ENCODE assay signal across 8 mouse cellular contexts in genomic region chr9:77917074-77917621, GRCm38 (mm10). TPM values are rescaled to one million over a fixed set of nuclear protein-coding genes. Genes with fewer than 3 reads are reported as not detected.
DNase-seq lines count a peak whose midpoint lies in the region; ATAC-seq lines count a peak whose summit lies in the region.

Gene Elovl5, plus strand, starts transcription at chr9:77917364.

- H3K9ac ChIP-seq in hindbrain, embryonic 11.5 days (ENCODE audit: low read depth, low read length): peak within 1 kb of the TSS; percentile 65

- peak; percentile 96 for ATAC-seq in hindbrain, embryonic 11.5 days (ENCODE audit: low FRiP score)

- H3K36me3 ChIP-seq in hindbrain, embryonic 11.5 days (ENCODE audit: control insufficient read depth, insufficient read depth, low read length): no peaks in the 10 kb centered on the region

- H3K27ac ChIP-seq in hindbrain, embryonic 11.5 days (ENCODE audit: low read depth, low read length): peak within 1 kb of the TSS; percentile 75

- peak; percentile 97 for DNase-seq in Muller cell, postnatal 12 days (ENCODE audit: inconsistent ontology term)
- DNase-seq in cerebellum, adult 9-11 months: peak; percentile 95
- peak; percentile 95 to 99 for DNase-seq in frontal cortex, adult 2 months (ENCODE audit: extremely low spot score in 1 of 2, low spot score in 1 of 2)
- DNase-seq in hindbrain, embryonic 11.5 days (ENCODE audit: low spot score): peak; percentile 97
- DNase-seq in layer of hippocampus, postnatal 10 days (ENCODE audit: low spot score in 2 of 2): peak; percentile 99
- DNase-seq in lung, postnatal 10 days: peak; percentile 98
- peak; percentile 96 for DNase-seq in ovary, postnatal 36 days (ENCODE audit: low spot score)
- peak; percentile 97 for DNase-seq in thymus, postnatal 25 days

- H3K9me3 ChIP-seq in hindbrain, embryonic 11.5 days (ENCODE audit: control insufficient read depth, low read length): no peaks in the 10 kb centered on the region

- WGBS in hindbrain, embryonic 11.5 days: 1% methylated on average over 41 of the region's 42 CpGs

- H3K4me3 ChIP-seq in hindbrain, embryonic 11.5 days (ENCODE audit: low read depth, low read length): peak within 1 kb of the TSS; percentile 74

- H3K4me2 ChIP-seq in hindbrain, embryonic 11.5 days (replicated peaks; ENCODE audit: low read depth, low read length): peak within 1 kb of the TSS; percentile 80

- no peaks in the 10 kb centered on the region for H3K4me1 ChIP-seq in hindbrain, embryonic 11.5 days (replicated peaks; ENCODE audit: control insufficient read depth, insufficient read depth, low read length)

- no peaks in the 10 kb centered on the region for H3K27me3 ChIP-seq in hindbrain, embryonic 11.5 days (ENCODE audit: control insufficient read depth, insufficient read depth, low read length)

RNA-seq across cellular contexts. Expression of gene Elovl5, which starts in this region (rescaled TPM):
- polyA plus RNA-seq in frontal cortex, adult 2 months (2012; rRNA removed): 97.3 and 105 TPM in 2 replicates
- polyA plus RNA-seq in hindbrain, embryonic 11.5 days (2014; fragmentation: Nextera tagmentation; extraction: Ambion mirVana): 85.1 and 91.5 TPM in 2 replicates
- 10 to 100 TPM; 85.5 to 89.5 TPM for total RNA-seq in layer of hippocampus, postnatal 10 days (2021)

Comparison
In these comparisons a context has a peak if more than half of its experiments do, and no peak if none do; other contexts are left out.
1. Peak in every context shown above with its lines: DNase-seq, ATAC-seq, H3K4me3 ChIP-seq and H3K27ac ChIP-seq.